Mouse (Mus musculus): ENCODE results near the gene Gja10. TPM values are rescaled to one million over a fixed set of nuclear protein-coding genes. Genes with fewer than 3 reads are reported as not detected.

The Gja10 gene
- polyA plus RNA-seq, 1 experiment, result not detected

- peak; percentile 75; the same call in 1 of the 2 replicates for TF ChIP-seq CTCF (IDR thresholded peaks at IDR 0.05; ENCODE audit: extremely low read depth, insufficient read length, insufficient replicate concordance, low read depth, low read length)
- TF ChIP-seq POLR2A (IDR thresholded peaks at IDR 0.05; ENCODE audit: low read depth, low read length), result no peak
- Histone ChIP-seq H3K4me1 (ENCODE audit: control insufficient read depth, insufficient read depth, insufficient read length, low read length) (no peaks in the 10 kb centered on the region), H3K27ac (ENCODE audit: insufficient read depth, low read depth, low read length) (no peak overlapping the region), H3K27me3 (ENCODE audit: control insufficient read depth, insufficient read depth, low read length) (no peaks in the 10 kb centered on the region), H3K4me3 (ENCODE audit: low read depth, low read length) (no peak overlapping the region), H3K36me3 (ENCODE audit: control insufficient read depth, insufficient read depth, low read length) (no peaks in the 10 kb centered on the region)
- WGBS, result 13% methylated on average over 9 of the region's 9 CpGs
Measured at GRCm38 (mm10) chr4:32586596-32586995, 16.0 kb downstream of the Gja10 start.

- H3K4me3 ChIP-seq (ENCODE audit: low read depth, low read length), result no peak overlapping the region
- no peaks in the 10 kb centered on the region for H3K4me1 ChIP-seq (ENCODE audit: control insufficient read depth, insufficient read depth, insufficient read length, low read length)
- H3K27me3 ChIP-seq (ENCODE audit: control insufficient read depth, insufficient read depth, low read length), result no peaks in the 10 kb centered on the region
- 72% methylated on average over 6 of the region's 6 CpGs for WGBS
- no peak overlapping the region for H3K27ac ChIP-seq (ENCODE audit: insufficient read depth, low read depth, low read length)
- no peaks in the 10 kb centered on the region; the same call in 1 of the 2 replicates for H3K36me3 ChIP-seq (ENCODE audit: control insufficient read depth, insufficient read depth, low read length)
- no peak for TF ChIP-seq POLR2A (IDR thresholded peaks at IDR 0.05; ENCODE audit: low read depth, low read length)
- TF ChIP-seq CTCF (IDR thresholded peaks at IDR 0.05; ENCODE audit: extremely low read depth, insufficient read length, insufficient replicate concordance, low read depth, low read length), result no peak
Measured at GRCm38 (mm10) chr4:32584181-32584580, 18.4 kb downstream of the Gja10 start.

- Histone ChIP-seq H3K27ac (ENCODE audit: insufficient read depth, low read depth, low read length) (no peak overlapping the region), H3K36me3 (ENCODE audit: control insufficient read depth, insufficient read depth, low read length) (no peaks in the 10 kb centered on the region; the same call in 1 of the 2 replicates), H3K27me3 (ENCODE audit: control insufficient read depth, insufficient read depth, low read length) (no peaks in the 10 kb centered on the region), H3K4me1 (ENCODE audit: control insufficient read depth, insufficient read depth, insufficient read length, low read length) (no peaks in the 10 kb centered on the region), H3K4me3 (ENCODE audit: low read depth, low read length) (no peak overlapping the region)
- TF ChIP-seq POLR2A (IDR thresholded peaks at IDR 0.05; ENCODE audit: low read depth, low read length) (no peak), CTCF (IDR thresholded peaks at IDR 0.05; ENCODE audit: extremely low read depth, insufficient read length, insufficient replicate concordance, low read depth, low read length) (no peak)
- WGBS, result 63% methylated on average over 8 of the region's 8 CpGs
Measured at GRCm38 (mm10) chr4:32579850-32580249, 22.7 kb downstream of the Gja10 start.

GRCm38 (mm10) chr4:32575165-32575564, 27.4 kb downstream of the Gja10 start:
- no peaks in the 10 kb centered on the region for H3K27me3 ChIP-seq (ENCODE audit: control insufficient read depth, insufficient read depth, low read length)
- 65% methylated on average over 9 of the region's 9 CpGs for WGBS
- H3K27ac ChIP-seq (ENCODE audit: insufficient read depth, low read depth, low read length), result no peak overlapping the region
- no peaks in the 10 kb centered on the region; the same call in 1 of the 2 replicates for H3K36me3 ChIP-seq (ENCODE audit: control insufficient read depth, insufficient read depth, low read length)
- no peaks in the 10 kb centered on the region for H3K4me1 ChIP-seq (ENCODE audit: control insufficient read depth, insufficient read depth, insufficient read length, low read length)
- TF ChIP-seq CTCF (IDR thresholded peaks at IDR 0.05; ENCODE audit: extremely low read depth, insufficient read length, insufficient replicate concordance, low read depth, low read length) (no peak), POLR2A (IDR thresholded peaks at IDR 0.05; ENCODE audit: low read depth, low read length) (no peak)
- no peak overlapping the region for H3K4me3 ChIP-seq (ENCODE audit: low read depth, low read length)

GRCm38 (mm10) chr4:32574604-32575003, 28.0 kb downstream of the Gja10 start:
- H3K36me3 ChIP-seq (ENCODE audit: control insufficient read depth, insufficient read depth, low read length), result no peaks in the 10 kb centered on the region
- H3K27ac ChIP-seq (ENCODE audit: insufficient read depth, low read depth, low read length), result no peak overlapping the region
- H3K4me1 ChIP-seq (ENCODE audit: control insufficient read depth, insufficient read depth, insufficient read length, low read length), result no peaks in the 10 kb centered on the region
- TF ChIP-seq CTCF (IDR thresholded peaks at IDR 0.05; ENCODE audit: extremely low read depth, insufficient read length, insufficient replicate concordance, low read depth, low read length) (no peak), POLR2A (IDR thresholded peaks at IDR 0.05; ENCODE audit: low read depth, low read length) (no peak)
- H3K27me3 ChIP-seq (ENCODE audit: control insufficient read depth, insufficient read depth, low read length), result no peaks in the 10 kb centered on the region
- WGBS, result 89% methylated on average over 1 of the region's 1 CpGs
- no peak overlapping the region for H3K4me3 ChIP-seq (ENCODE audit: low read depth, low read length)

DNA sequence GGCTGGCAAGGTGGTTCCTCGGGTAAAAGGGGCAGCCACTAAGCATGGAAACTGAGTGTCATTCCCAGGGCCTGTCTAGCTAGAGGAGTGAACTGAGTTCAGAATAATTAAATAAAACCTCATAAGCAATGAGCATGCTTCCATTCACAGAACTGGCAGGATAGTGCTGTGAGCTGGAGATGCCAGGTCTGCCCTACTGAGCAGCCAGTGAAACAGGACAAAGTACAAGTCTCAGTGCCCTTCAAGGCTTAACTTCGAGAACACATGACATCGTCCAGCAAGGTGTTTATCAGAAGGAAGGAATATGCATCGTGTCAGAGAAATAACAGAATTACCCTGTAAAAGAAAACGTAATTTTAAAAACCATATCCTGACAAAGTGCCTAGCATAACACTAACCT, 29.0 kb downstream of the Gja10 start:
- no peaks in the 10 kb centered on the region for H3K4me1 ChIP-seq (ENCODE audit: control insufficient read depth, insufficient read depth, insufficient read length, low read length)
- 62% methylated on average over 5 of the region's 5 CpGs for WGBS
- no peak overlapping the region for H3K4me3 ChIP-seq (ENCODE audit: low read depth, low read length)
- H3K36me3 ChIP-seq (ENCODE audit: control insufficient read depth, insufficient read depth, low read length), result no peaks in the 10 kb centered on the region
- no peak for TF ChIP-seq CTCF (IDR thresholded peaks at IDR 0.05; ENCODE audit: extremely low read depth, insufficient read length, insufficient replicate concordance, low read depth, low read length)
- no peak for TF ChIP-seq POLR2A (IDR thresholded peaks at IDR 0.05; ENCODE audit: low read depth, low read length)
- H3K27me3 ChIP-seq (ENCODE audit: control insufficient read depth, insufficient read depth, low read length), result no peaks in the 10 kb centered on the region
- H3K27ac ChIP-seq (ENCODE audit: insufficient read depth, low read depth, low read length), result no peak overlapping the region

GRCm38 (mm10) chr4:32572118-32572517, 30.4 kb downstream of the Gja10 start:
- Histone ChIP-seq H3K4me1 (ENCODE audit: control insufficient read depth, insufficient read depth, insufficient read length, low read length) (no peaks in the 10 kb centered on the region), H3K27me3 (ENCODE audit: control insufficient read depth, insufficient read depth, low read length) (no peaks in the 10 kb centered on the region), H3K27ac (ENCODE audit: insufficient read depth, low read depth, low read length) (no peak overlapping the region), H3K4me3 (ENCODE audit: low read depth, low read length) (no peak overlapping the region), H3K36me3 (ENCODE audit: control insufficient read depth, insufficient read depth, low read length) (no peaks in the 10 kb centered on the region)
- WGBS, result 69% methylated on average over 1 of the region's 1 CpGs
- no peak for TF ChIP-seq POLR2A (IDR thresholded peaks at IDR 0.05; ENCODE audit: low read depth, low read length)
- peak; percentile 24; the same call in 1 of the 2 replicates for TF ChIP-seq CTCF (IDR thresholded peaks at IDR 0.05; ENCODE audit: extremely low read depth, insufficient read length, insufficient replicate concordance, low read depth, low read length)

Data from small intestine, adult 2 months (tissue).